Mouse (Mus musculus) gastrocnemius, adult 2 months (tissue): ENCODE data around the gene Hsp90ab1. TPM values are rescaled to one million over a fixed set of nuclear protein-coding genes. Genes with fewer than 3 reads are reported as not detected.

ENCODE experiments used
- DNase-seq: peaks from one replicate; pipeline ENCODE4 v3.0.0; 2022
- H3K27ac ChIP-seq: fragments of 200-600 bp; 2 replicates; pipeline ENCODE4 v1.8.1; 2022; ENCODE audit warnings: mild to moderate bottlenecking
- H3K4me3 ChIP-seq: fragments of 200-600 bp; 2 replicates; pipeline ENCODE4 v1.8.1; 2022; ENCODE audit warnings: mild to moderate bottlenecking, moderate library complexity
- CTCF ChIP-seq: fragments of 200-600 bp; IDR thresholded peaks from 2 replicates; pipeline ENCODE4 v1.8.1; 2022; ENCODE audit warnings: antibody characterized with exemption, mild to moderate bottlenecking, moderate library complexity
- intact Hi-C: fragments of 180-260 bp; cut with DNase I; formaldehyde crosslinking; loops from one replicate; pipeline ENCODE4 v1.15.1; 2025
- total RNA-seq, 2 experiments: library from RNA; stranded (reverse); gene quantifications; 2 replicates each; pipeline ENCODE4 v1.2.3; 2021

Gene Hsp90ab1
- total RNA-seq, 2 experiments from 2014 or later, result 1,106 to 1,162 TPM

DNA sequence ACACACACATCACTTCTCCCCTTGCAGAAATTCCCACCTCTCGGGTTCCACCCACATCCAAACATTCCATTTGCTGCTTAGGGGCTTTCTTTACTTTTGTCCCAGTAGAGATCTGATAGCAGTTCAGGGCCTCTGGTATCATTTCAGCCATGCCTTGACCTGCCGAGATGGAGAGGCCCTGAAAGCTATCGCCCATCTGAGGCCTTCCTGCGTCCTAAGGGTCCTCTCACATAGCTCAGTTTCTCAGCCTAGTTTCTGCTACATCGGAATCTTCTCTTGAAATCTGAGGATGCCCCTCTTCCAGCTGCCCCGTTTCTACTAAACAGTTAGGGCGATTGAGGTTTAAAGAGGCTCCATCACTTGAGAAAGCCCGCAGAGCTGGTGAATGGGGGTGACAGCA, 21.1 kb upstream of the Hsp90ab1 start:
- H3K27ac ChIP-seq, result peak overlapping the region; percentile 91
- intact Hi-C loops, result loop anchor here (10.0 kb wide), 1 partner anchor 441 kb away; the partner anchor contains the start of gene Vegfa
- no peak for DNase-seq
- TF ChIP-seq CTCF, result no peak
- H3K4me3 ChIP-seq, result peak overlapping the region; percentile 89

- DNase-seq, result no peak
- intact Hi-C loops, result loop anchor here (10.0 kb wide), 1 partner anchor 441 kb away; the partner anchor contains the start of gene Vegfa
- peak; percentile 2; the same call in 1 of the 2 replicates for TF ChIP-seq CTCF
- H3K4me3 ChIP-seq, result peak overlapping the region; percentile 89
- peak overlapping the region; percentile 94 for H3K27ac ChIP-seq
Observed at GRCm38 (mm10) chr17:45593479-45593878, 20.4 kb upstream of the Hsp90ab1 start.

DNA sequence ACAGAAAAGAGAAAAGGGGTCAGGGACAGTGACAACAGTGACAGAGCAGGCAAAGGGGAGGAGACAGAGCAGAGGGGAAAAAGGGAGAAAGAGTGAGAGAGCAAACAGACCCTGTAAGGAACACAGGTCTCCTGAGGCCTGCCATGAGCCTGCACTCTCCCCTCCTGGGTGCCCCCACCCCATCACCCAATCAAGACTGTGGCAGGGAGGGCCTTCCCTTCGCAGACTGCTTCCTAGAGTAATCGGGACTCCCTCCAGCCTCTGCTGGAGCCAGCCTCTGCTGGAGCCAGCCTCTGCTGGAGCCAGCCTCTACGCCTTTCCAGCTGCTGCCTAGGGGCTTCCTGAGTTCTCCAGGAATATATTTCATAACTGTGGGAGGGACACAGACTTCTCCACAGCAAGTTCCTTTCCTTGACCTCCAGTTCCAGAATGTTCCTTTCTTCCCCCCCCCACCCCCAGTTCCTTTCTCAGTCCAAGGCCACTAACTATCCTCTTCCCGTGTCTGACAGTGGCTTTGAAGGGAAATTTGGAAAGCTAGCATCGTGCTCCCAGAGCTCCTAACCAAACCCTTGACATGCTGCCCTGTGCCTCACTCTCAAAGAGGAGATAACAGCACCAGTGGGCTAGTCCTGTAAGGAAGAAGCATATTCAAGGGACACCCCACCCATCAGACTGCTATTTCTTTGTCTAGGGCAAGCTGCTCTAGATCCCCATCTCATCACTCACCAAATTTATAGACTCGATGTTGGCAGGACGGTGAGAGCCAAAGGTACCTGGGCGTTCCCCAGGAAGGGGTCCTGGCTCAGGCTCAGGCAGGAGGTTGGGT, 19.7 kb upstream of the Hsp90ab1 start:
- H3K27ac ChIP-seq, result peak overlapping the region; percentile 94
- peak; percentile 77 for DNase-seq
- intact Hi-C loops, result loop anchor here (10.0 kb wide), 1 partner anchor 442 kb away; the partner anchor contains the start of gene Vegfa
- peak overlapping the region; percentile 89 for H3K4me3 ChIP-seq
- no peak for TF ChIP-seq CTCF

DNA sequence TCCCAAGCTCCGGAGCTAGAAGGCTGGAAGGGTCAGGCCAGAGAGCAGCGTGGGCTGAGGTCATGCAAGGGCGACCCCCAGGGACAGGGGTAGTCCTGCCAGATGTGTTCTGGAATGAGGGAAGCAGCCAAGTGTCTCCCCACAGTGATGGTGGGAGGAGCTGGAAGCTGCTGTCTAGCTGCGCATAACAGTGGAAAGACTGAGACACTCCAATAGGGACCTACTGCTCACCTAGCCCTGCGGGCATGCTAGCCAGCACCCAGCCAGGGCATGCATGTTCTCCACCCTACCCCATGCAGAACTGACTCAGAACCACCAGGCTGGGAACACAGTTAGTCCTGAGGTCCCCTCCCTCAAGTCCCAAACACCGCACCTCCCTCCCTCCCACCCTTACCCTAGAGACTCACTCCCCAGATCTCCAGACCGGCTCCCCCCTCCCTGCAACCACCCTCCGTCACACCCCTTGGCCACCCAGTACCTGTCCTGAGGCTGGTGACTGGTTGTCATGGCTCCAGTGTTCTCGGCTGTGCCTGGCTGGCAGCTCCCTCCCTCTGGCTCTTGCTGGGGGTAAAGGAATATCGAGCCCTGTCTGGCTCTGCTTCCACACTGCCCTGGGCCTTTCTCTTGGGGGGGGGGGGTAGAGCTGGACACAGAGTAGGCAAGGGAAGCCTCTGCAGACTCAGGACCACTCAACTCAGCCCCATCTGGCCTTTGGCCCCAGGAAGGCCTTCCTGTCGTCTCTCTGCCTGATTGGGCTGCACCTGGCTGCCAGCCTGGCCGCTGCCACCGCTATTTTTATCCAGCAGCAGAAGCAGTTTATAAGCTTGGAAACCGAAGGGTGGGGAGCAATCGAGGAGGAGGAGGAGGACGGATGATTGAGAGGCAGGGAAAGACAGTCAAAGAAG, 18.9 kb upstream of the Hsp90ab1 start:
- peak overlapping the region; percentile 94 for H3K27ac ChIP-seq
- intact Hi-C loops, result loop anchor here (10.0 kb wide), 1 partner anchor 443 kb away; the partner anchor contains the start of gene Vegfa
- no peak for TF ChIP-seq CTCF
- peak; percentile 87 for DNase-seq
- peak overlapping the region; percentile 89 for H3K4me3 ChIP-seq

DNA sequence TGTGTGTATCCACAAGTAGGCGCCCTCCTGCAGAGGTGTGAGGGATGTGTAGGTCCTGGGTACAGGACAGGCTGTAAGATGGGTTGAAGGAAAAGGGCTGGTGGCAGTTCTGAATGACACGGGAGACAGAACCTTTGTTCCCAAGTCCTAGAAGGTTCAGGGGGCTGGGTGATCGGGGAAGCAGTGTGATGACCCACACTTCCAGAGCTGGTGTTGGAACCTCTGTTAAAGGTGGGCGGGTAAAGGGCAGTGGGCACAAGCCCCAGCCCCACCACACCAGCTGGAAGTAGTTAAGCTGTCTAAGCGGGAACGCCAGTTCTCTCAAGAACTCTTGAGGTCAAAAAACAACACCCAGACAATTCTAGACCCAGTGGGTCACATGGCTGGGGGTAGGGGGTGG, 17.3 kb upstream of the Hsp90ab1 start:
- intact Hi-C loops, result loop anchor here (10.0 kb wide), 1 partner anchor 444 kb away; the partner anchor contains the start of gene Vegfa
- DNase-seq, result no peak
- H3K27ac ChIP-seq, result peak overlapping the region; percentile 94
- H3K4me3 ChIP-seq, result no peak overlapping the region
- TF ChIP-seq CTCF, result no peak

DNA sequence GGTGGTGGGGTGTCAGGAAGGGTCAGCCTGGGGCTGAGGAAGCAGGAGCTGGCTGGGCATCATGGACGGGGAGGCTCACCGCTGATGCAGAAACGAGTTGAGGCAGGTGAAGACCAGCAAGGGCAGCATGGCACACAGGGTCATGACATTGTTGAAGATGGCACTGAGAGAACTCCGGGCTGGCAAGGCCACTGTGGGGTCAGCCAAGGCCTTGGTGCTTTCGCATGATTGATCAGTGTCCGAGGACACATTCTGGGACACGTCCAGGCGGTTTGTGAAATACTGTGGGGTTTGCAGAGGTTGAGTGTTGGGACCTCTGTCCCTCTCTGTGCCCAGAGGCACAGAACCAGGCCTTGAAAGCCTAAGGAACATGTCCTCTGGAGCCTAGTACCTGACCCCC, 16.8 kb upstream of the Hsp90ab1 start:
- DNase-seq, result no peak
- TF ChIP-seq CTCF, result no peak
- no peak overlapping the region for H3K4me3 ChIP-seq
- intact Hi-C loops, result loop anchor here (10.0 kb wide), 2 partner anchors 445 to 565 kb away; partner anchors contain the start of genes Mad2l1bp and Vegfa
- H3K27ac ChIP-seq, result peak overlapping the region; percentile 94; the same call in 1 of the 2 replicates

DNA sequence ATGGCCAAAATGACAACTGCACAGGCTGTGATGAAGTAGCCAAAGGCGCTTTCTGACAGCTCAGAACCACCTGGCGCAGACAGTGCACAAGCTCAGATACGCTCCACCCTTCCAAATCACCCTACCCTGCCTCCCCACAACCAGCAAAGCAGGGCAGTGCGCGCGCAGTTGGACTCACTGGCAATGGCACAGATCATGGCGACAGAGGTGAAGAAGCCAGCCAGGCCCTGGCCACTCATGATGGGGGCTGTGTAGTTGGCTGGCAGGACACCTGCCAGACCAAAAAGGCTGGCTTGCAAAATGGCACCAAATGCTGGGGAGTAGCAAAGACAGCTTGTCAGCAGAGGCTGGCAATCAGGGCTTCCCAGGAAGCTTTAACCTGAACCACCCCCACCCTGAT, 16.2 kb upstream of the Hsp90ab1 start:
- no peak for TF ChIP-seq CTCF
- H3K27ac ChIP-seq, result no peak overlapping the region
- intact Hi-C loops, result loop anchor here (10.0 kb wide), 1 partner anchor 566 kb away; the partner anchor contains the start of gene Mad2l1bp
- no peak for DNase-seq
- no peak overlapping the region for H3K4me3 ChIP-seq

DNA sequence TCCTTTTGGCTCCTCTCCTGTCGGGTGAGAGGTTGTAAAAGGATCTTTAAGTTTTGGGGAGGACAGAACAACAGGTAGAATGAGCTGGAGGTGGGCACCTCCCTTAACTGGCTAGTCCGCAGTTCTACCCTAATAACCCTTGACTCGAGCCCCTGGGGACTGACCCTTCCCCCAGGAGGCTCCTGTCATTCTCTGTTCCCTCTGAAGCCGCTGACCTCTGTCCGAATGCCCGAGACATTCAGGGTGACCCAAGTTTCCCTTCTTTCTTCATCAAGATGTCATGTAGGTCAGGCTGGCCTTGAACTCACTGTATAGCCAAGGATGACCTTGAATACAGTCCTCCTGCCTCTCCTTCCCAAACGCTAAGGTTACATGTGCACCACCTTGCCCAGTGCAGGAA, 15.3 kb upstream of the Hsp90ab1 start:
- no peak overlapping the region for H3K27ac ChIP-seq
- intact Hi-C loops, result loop anchor here (10.0 kb wide), 1 partner anchor 566 kb away; the partner anchor contains the start of gene Mad2l1bp

DNA sequence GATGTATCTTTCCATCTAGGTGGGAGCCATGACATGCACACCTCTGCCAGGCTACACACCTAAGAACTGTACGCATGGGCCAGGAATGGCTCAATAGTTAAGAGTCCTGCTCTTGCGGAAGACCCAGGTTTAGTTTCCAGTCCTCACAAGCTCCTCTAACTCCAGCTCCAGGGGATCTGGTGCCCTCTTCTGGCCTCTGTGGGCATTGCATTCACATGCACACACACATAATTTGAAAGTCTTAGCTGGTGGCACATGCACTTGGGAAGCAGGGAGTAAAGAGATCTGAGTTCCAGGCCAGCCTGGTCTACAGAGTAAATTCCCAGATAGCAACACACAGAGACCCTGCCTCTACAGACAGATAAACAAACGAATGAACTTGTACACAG, 13.4 kb upstream of the Hsp90ab1 start:
- intact Hi-C loops, result loop anchor here (10.0 kb wide), 1 partner anchor 568 kb away; the partner anchor contains the start of gene Mad2l1bp
- DNase-seq, result no peak
- Histone ChIP-seq H3K27ac (peak overlapping the region; percentile 95), H3K4me3 (no peak overlapping the region)
- TF ChIP-seq CTCF, result peak; percentile 47

More for the DNA sequence above, 15.3 kb upstream of the Hsp90ab1 start:
- no peak overlapping the region for H3K4me3 ChIP-seq
- DNase-seq, result no peak
- no peak for TF ChIP-seq CTCF

DNA sequence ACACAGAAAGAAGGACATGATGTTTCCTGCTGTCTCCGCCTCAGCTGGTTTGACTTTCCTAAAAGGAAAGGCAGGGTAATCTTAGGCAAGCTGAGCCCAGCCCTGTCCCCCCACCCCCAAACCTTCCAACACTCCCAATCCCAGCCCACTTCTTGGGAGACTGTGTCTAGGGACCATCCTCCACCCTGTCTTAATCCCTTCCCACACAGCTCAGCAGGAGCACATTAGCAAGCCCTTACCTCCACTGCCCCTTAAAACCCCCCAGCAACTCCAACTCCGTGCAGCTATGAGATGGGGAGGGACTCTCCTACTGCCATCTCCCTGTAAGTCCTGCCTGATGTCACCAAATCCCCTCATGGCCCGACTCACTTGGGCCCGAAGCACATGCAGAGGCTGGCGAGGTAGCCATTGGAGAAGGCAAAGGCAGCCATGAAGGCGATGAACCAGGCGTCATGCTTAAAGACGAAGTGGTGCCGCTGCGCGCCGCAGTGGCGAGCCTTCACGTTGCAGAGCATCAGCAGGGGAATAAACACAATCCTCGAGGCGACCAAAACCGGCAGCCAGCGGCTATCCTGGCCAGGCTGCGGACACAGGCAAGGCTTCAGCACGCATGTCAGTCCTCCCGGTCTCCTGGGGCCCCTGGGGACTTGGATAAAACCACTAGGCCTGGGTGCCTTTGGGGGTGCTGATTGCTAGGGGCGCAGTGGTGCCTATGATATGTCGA, 12.8 kb upstream of the Hsp90ab1 start:
- no peak for DNase-seq
- intact Hi-C loops, result loop anchor here (1.0 to 10.0 kb wide), 2 partner anchors 41 to 569 kb away; partner anchors contain the start of gene Mad2l1bp
- TF ChIP-seq CTCF, result no peak
- Histone ChIP-seq H3K27ac (peak overlapping the region; percentile 95), H3K4me3 (peak overlapping the region; percentile 54)

DNA sequence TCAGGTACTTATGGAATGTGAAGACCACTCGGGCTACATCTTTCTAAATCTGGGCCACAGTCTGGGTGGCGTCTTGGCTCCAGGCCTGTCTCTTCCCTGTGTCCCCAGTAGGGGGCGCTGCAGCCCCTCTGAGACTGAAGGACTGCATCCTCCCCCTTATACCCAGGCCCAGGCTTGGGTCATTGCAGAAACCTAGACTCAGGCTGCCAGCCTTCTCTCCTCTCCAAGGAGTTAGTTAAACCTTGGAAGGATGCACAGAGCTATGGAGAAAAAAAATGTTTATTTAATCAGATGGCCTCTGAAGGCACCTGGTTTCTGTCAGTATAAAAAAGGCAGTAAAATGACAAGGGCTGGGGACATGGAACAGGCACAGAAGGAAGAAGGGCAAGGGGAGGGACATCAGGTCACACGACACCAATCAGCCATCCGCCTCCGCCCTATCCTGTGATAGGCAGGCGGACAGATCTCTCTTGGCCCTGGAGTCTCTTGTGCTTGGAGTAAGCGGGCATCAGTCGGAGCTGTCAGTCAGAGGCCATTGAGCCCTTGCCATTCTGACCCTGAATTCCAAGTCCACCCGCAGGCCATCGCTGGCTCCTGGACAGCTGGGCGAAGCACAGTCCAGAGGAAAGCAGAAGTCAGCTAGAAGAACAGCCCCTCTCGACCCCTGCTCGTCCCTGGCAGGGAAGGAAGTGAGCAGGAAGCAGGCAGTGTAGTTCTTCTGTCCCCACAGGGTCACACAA, 12.0 kb upstream of the Hsp90ab1 start:
- H3K27ac ChIP-seq, result peak overlapping the region; percentile 95
- H3K4me3 ChIP-seq, result peak overlapping the region; percentile 54
- peak; percentile 89 for DNase-seq
- TF ChIP-seq CTCF, result no peak; the same call in 1 of the 2 replicates
- intact Hi-C loops, result loop anchor here (1.0 to 10.0 kb wide), 2 partner anchors 42 to 570 kb away; partner anchors contain the start of gene Mad2l1bp
